In genomic region chr19:10605293-10605900, GRCm38 (mm10) we compare ENCODE assay signal across 8 mouse cellular contexts. TPM values are rescaled to one million over a fixed set of nuclear protein-coding genes. Genes with fewer than 3 reads are reported as not detected.
DNase-seq lines count a peak whose midpoint lies in the region; ATAC-seq lines count a peak whose summit lies in the region.

Ddb1 (plus strand) TSS chr19:10605327.
Tkfc (minus strand) TSS chr19:10605654.

- H3K4me2 ChIP-seq in intestine, embryonic 14.5 days (ENCODE audit: low read length): peak within 1 kb of the TSS; percentile 77

- H3K9me3 ChIP-seq in intestine, embryonic 14.5 days (ENCODE audit: control insufficient read depth, low read length): no peaks in the 10 kb centered on the region

- peak; percentile 99 to 100 for DNase-seq in adrenal gland, adult (ENCODE audit: inconsistent age in 2 of 2, low spot score in 1 of 2)
- DNase-seq in embryo, embryonic 10.5 days (ENCODE audit: low spot score): peak; percentile 100
- DNase-seq in gastrocnemius, postnatal 25 days: peak; percentile 98
- peak; percentile 98 for DNase-seq in intestine, embryonic 14.5 days (ENCODE audit: low spot score)
- peak; percentile 98 to 99 for DNase-seq in left cerebral cortex, postnatal 14 days (ENCODE audit: low spot score in 2 of 2)
- DNase-seq in mesoderm, embryonic 11.5 days (ENCODE audit: low read depth, low spot score): peak; percentile 99
- DNase-seq in right cerebral cortex, postnatal 36 days (ENCODE audit: low spot score in 2 of 2): peak; percentile 97 to 98
- DNase-seq in yolk sac, embryonic 10.5 days (ENCODE audit: low spot score): peak; percentile 98

- peaks cover 26% of the 10 kb centered on the region for H3K4me1 ChIP-seq in intestine, embryonic 14.5 days (replicated peaks; ENCODE audit: control insufficient read depth, insufficient read depth, low read length)

- H3K9ac ChIP-seq in intestine, embryonic 14.5 days (ENCODE audit: low read length): peak within 1 kb of the TSS; percentile 98

- no peaks in the 10 kb centered on the region for H3K27me3 ChIP-seq in intestine, embryonic 14.5 days (replicated peaks; ENCODE audit: control insufficient read depth, insufficient read depth, low read length)

- intact Hi-C loops in left cerebral cortex, postnatal 14 days (cut with DNase I): loop anchor here (1.0 to 2.0 kb wide), 2 partner anchors 28 to 51 kb away; partner anchors contain the start of genes Cyb561a3 and Tmem138

- peaks cover 32% of the 10 kb centered on the region for H3K36me3 ChIP-seq in intestine, embryonic 14.5 days (ENCODE audit: control insufficient read depth, insufficient read depth, low read length)

- peak within 1 kb of the TSS; percentile 98 for H3K4me3 ChIP-seq in intestine, embryonic 14.5 days (ENCODE audit: low read depth, low read length)

- peak within 1 kb of the TSS; percentile 92 for H3K27ac ChIP-seq in intestine, embryonic 14.5 days (ENCODE audit: low read depth)

- WGBS in intestine, embryonic 14.5 days: under 1% methylated on average over 49 of the region's 49 CpGs

- peak; percentile 96 for ATAC-seq in intestine, embryonic 14.5 days (replicated peaks; ENCODE audit: low FRiP score, low TSS enrichment, low read depth)

RNA-seq across cellular contexts. Expression of gene Ddb1, which starts in this region (rescaled TPM):
- total RNA-seq in gastrocnemius, postnatal 25 days (2021): 100 to 1,000 TPM; 114 to 129 TPM
- polyA plus RNA-seq in intestine, embryonic 14.5 days (2014; fragmentation: Nextera tagmentation; extraction: Ambion mirVana): 324 and 358 TPM in 2 replicates
- 100 to 1,000 TPM; 195 to 201 TPM for total RNA-seq in left cerebral cortex, postnatal 14 days (2021)

RNA-seq across cellular contexts. Expression of gene Tkfc, which starts in this region (rescaled TPM):
- 1 to 10 TPM; 4.2 to 5.1 TPM for total RNA-seq in gastrocnemius, postnatal 25 days (2021)
- 18.3 and 22.3 TPM in 2 replicates for polyA plus RNA-seq in intestine, embryonic 14.5 days (2014; fragmentation: Nextera tagmentation; extraction: Ambion mirVana)
- total RNA-seq in left cerebral cortex, postnatal 14 days (2021): 10 to 100 TPM; 24.7 to 26.2 TPM

Comparison
In these comparisons a context has a peak if more than half of its experiments do, and no peak if none do; other contexts are left out.
1. Peak in every context shown above with its lines: DNase-seq, ATAC-seq, H3K4me3 ChIP-seq and H3K27ac ChIP-seq.
2. RNA of gene Tkfc (total RNA-seq): 24.7 to 26.2 TPM in left cerebral cortex, postnatal 14 days; 4.2 to 5.1 TPM in gastrocnemius, postnatal 25 days; every median in the first group is over 4 times any median in the second.